Mouse (Mus musculus) kidney, embryonic 15.5 days (tissue): ENCODE data around the gene Cacng4. TPM values are rescaled to one million over a fixed set of nuclear protein-coding genes. Genes with fewer than 3 reads are reported as not detected.

Experiments
- ATAC-seq: fragments of 200-750 bp; cut with Nextera tagmentation; replicated peaks from 2 replicates; pipeline ENCODE4 v1.8.0; 2017; ENCODE audit warnings: moderate TSS enrichment; ENCODE audit not compliant: low FRiP score
- H3K27ac ChIP-seq: fragments of 300-500 bp; sonication (generic); 2 replicates; pipeline ENCODE4 v1.5.1; 2015; ENCODE audit warnings: mild to moderate bottlenecking, inconsistent platforms
- H3K27me3 ChIP-seq: fragments of 300-500 bp; sonication (generic); 2 replicates; pipeline ENCODE4 v1.6.1; 2015; ENCODE audit warnings: inconsistent platforms
- H3K36me3 ChIP-seq: fragments of 300-500 bp; sonication (generic); 2 replicates; pipeline ENCODE4 v1.6.1; 2015; ENCODE audit warnings: inconsistent platforms
- H3K4me1 ChIP-seq: fragments of 300-500 bp; sonication (generic); 2 replicates; pipeline ENCODE4 v1.6.1; 2015; ENCODE audit warnings: inconsistent platforms
- H3K4me2 ChIP-seq: fragments of 300-500 bp; sonication (generic); 2 replicates; pipeline ENCODE4 v1.6.1; 2015; ENCODE audit warnings: moderate library complexity, mild to moderate bottlenecking, inconsistent platforms
- H3K4me3 ChIP-seq: fragments of 300-500 bp; sonication (generic); replicated peaks from 2 replicates; pipeline ENCODE4 v1.5.1; 2015; ENCODE audit warnings: mild to moderate bottlenecking, inconsistent platforms
- H3K9ac ChIP-seq: fragments of 300-500 bp; sonication (generic); 2 replicates; pipeline ENCODE4 v1.6.1; 2015; ENCODE audit warnings: mild to moderate bottlenecking, inconsistent platforms
- H3K9me3 ChIP-seq: fragments of 300-500 bp; sonication (generic); replicated peaks from 2 replicates; pipeline ENCODE4 v1.6.1; 2016; ENCODE audit warnings: inconsistent platforms
- WGBS: fragments of 180-500 bp; shearing (Covaris S2); methylation state at CpG from one replicate; pipeline ENCODE4 v1.1.7; 2015; ENCODE audit warnings: mixed read lengths; 5-methylcytosine and 5-hydroxymethylcytosine counted together
- polyA plus RNA-seq: library from polyadenylated mRNA; unstranded; fragments of >200 nt; fragmentation: Nextera tagmentation; extraction: Ambion mirVana; gene quantifications from 2 replicates; pipeline ENCODE4 v1.2.1, GENCODE M21; 2015

The Cacng4 gene
- polyA plus RNA-seq, result 2.5 and 3.3 TPM in 2 replicates

- WGBS, result 2% methylated on average over 24 of the region's 73 CpGs
- H3K9me3 ChIP-seq, result no peaks in the 10 kb centered on the region
- peak; percentile 40 for ATAC-seq
- no peaks in the 10 kb centered on the region for H3K36me3 ChIP-seq
- peaks cover 69% of the 10 kb centered on the region for H3K27me3 ChIP-seq
- H3K4me2 ChIP-seq, result peak within 1 kb of the TSS; percentile 99
- peaks cover 61% of the 10 kb centered on the region for H3K4me1 ChIP-seq
- H3K27ac ChIP-seq, result peak within 1 kb of the TSS; percentile 54
- H3K4me3 ChIP-seq, result peak within 1 kb of the TSS; percentile 63
- H3K9ac ChIP-seq, result peak within 1 kb of the TSS; percentile 57
Observed at GRCm38 (mm10) chr11:107794547-107795269, at the start of gene Cacng4. Gene Cacng4, minus strand, starts transcription at chr11:107794557.

- Histone ChIP-seq H3K4me1 (no peaks in the 10 kb centered on the region), H3K27ac (no peak overlapping the region), H3K9ac (no peak overlapping the region), H3K4me3 (no peak overlapping the region), H3K9me3 (no peaks in the 10 kb centered on the region), H3K4me2 (no peak overlapping the region), H3K27me3 (no peaks in the 10 kb centered on the region), H3K36me3 (no peaks in the 10 kb centered on the region)
- ATAC-seq, result no peak
- WGBS, result 63% methylated on average over 7 of the region's 7 CpGs
Observed at GRCm38 (mm10) chr11:107833351-107834040, 39.1 kb upstream of the Cacng4 start.

- Histone ChIP-seq H3K36me3 (no peaks in the 10 kb centered on the region), H3K27ac (no peak overlapping the region), H3K4me2 (no peak overlapping the region), H3K27me3 (peaks cover 20% of the 10 kb centered on the region), H3K4me1 (peaks cover 8% of the 10 kb centered on the region; the same call in 1 of the 2 replicates), H3K9me3 (no peaks in the 10 kb centered on the region), H3K9ac (no peak overlapping the region), H3K4me3 (no peak overlapping the region)
- ATAC-seq, result no peak
- 37% methylated on average over 5 of the region's 5 CpGs for WGBS
Observed at GRCm38 (mm10) chr11:107817196-107817595, 22.8 kb upstream of the Cacng4 start.

GRCm38 (mm10) chr11:107812941-107813648, 18.7 kb upstream of the Cacng4 start:
- Histone ChIP-seq H3K27ac (no peak overlapping the region), H3K27me3 (peaks cover 38% of the 10 kb centered on the region), H3K36me3 (no peaks in the 10 kb centered on the region), H3K4me3 (no peak overlapping the region), H3K4me1 (peaks cover 8% of the 10 kb centered on the region; the same call in 1 of the 2 replicates), H3K4me2 (no peak overlapping the region), H3K9ac (no peak overlapping the region), H3K9me3 (no peaks in the 10 kb centered on the region)
- no peak for ATAC-seq
- WGBS, result 11% methylated on average over 21 of the region's 21 CpGs

GRCm38 (mm10) chr11:107812429-107812828, 18.1 kb upstream of the Cacng4 start:
- no peaks in the 10 kb centered on the region for H3K9me3 ChIP-seq
- H3K4me3 ChIP-seq, result no peak overlapping the region
- H3K27me3 ChIP-seq, result peaks cover 38% of the 10 kb centered on the region
- H3K36me3 ChIP-seq, result no peaks in the 10 kb centered on the region
- H3K9ac ChIP-seq, result no peak overlapping the region
- H3K4me1 ChIP-seq, result peaks cover 8% of the 10 kb centered on the region; the same call in 1 of the 2 replicates
- ATAC-seq, result no peak
- H3K4me2 ChIP-seq, result no peak overlapping the region
- H3K27ac ChIP-seq, result no peak overlapping the region
- 21% methylated on average over 4 of the region's 4 CpGs for WGBS

- no peaks in the 10 kb centered on the region for H3K9me3 ChIP-seq
- no peak overlapping the region for H3K4me2 ChIP-seq
- peaks cover 8% of the 10 kb centered on the region; the same call in 1 of the 2 replicates for H3K4me1 ChIP-seq
- WGBS, result 79% methylated on average over 8 of the region's 8 CpGs
- H3K9ac ChIP-seq, result no peak overlapping the region
- ATAC-seq, result no peak
- H3K27ac ChIP-seq, result no peak overlapping the region
- H3K36me3 ChIP-seq, result no peaks in the 10 kb centered on the region
- peaks cover 31% of the 10 kb centered on the region for H3K27me3 ChIP-seq
- H3K4me3 ChIP-seq, result no peak overlapping the region
Observed at GRCm38 (mm10) chr11:107808508-107808907, 14.2 kb upstream of the Cacng4 start.

- no peak overlapping the region for H3K4me3 ChIP-seq
- 25% methylated on average over 1 of the region's 1 CpGs for WGBS
- no peak overlapping the region for H3K4me2 ChIP-seq
- no peak overlapping the region for H3K27ac ChIP-seq
- no peaks in the 10 kb centered on the region for H3K9me3 ChIP-seq
- peaks cover 16% of the 10 kb centered on the region for H3K27me3 ChIP-seq
- no peaks in the 10 kb centered on the region for H3K4me1 ChIP-seq
- peak; percentile 82; the same call in 1 of the 2 replicates for ATAC-seq
- no peak overlapping the region for H3K9ac ChIP-seq
- no peaks in the 10 kb centered on the region for H3K36me3 ChIP-seq
Observed at GRCm38 (mm10) chr11:107806058-107806457, 11.7 kb upstream of the Cacng4 start.

GRCm38 (mm10) chr11:107801946-107802345, 7.6 kb upstream of the Cacng4 start:
- H3K27me3 ChIP-seq, result peaks cover 45% of the 10 kb centered on the region
- no peak for ATAC-seq
- no peaks in the 10 kb centered on the region for H3K9me3 ChIP-seq
- H3K9ac ChIP-seq, result no peak overlapping the region
- no peak overlapping the region for H3K4me3 ChIP-seq
- no peak overlapping the region for H3K4me2 ChIP-seq
- H3K27ac ChIP-seq, result no peak overlapping the region
- H3K36me3 ChIP-seq, result no peaks in the 10 kb centered on the region
- peaks cover 30% of the 10 kb centered on the region for H3K4me1 ChIP-seq
- WGBS, result 79% methylated on average over 3 of the region's 3 CpGs

GRCm38 (mm10) chr11:107799331-107799730, 5.0 kb upstream of the Cacng4 start:
- H3K36me3 ChIP-seq, result no peaks in the 10 kb centered on the region
- no peak for ATAC-seq
- H3K9me3 ChIP-seq, result no peaks in the 10 kb centered on the region
- H3K27ac ChIP-seq, result no peak overlapping the region
- WGBS, result 30% methylated on average over 9 of the region's 9 CpGs
- H3K4me2 ChIP-seq, result no peak overlapping the region
- H3K4me1 ChIP-seq, result peaks cover 52% of the 10 kb centered on the region
- H3K27me3 ChIP-seq, result peaks cover 64% of the 10 kb centered on the region
- H3K9ac ChIP-seq, result no peak overlapping the region
- no peak overlapping the region for H3K4me3 ChIP-seq

- no peak for ATAC-seq
- no peaks in the 10 kb centered on the region for H3K36me3 ChIP-seq
- H3K4me2 ChIP-seq, result no peak overlapping the region
- peaks cover 85% of the 10 kb centered on the region for H3K27me3 ChIP-seq
- no peak overlapping the region for H3K27ac ChIP-seq
- peaks cover 68% of the 10 kb centered on the region for H3K4me1 ChIP-seq
- WGBS, result 14% methylated on average over 7 of the region's 7 CpGs
- H3K9ac ChIP-seq, result no peak overlapping the region
- no peaks in the 10 kb centered on the region for H3K9me3 ChIP-seq
- no peak overlapping the region for H3K4me3 ChIP-seq
Observed at GRCm38 (mm10) chr11:107796346-107796745, 2.0 kb upstream of the Cacng4 start.

GRCm38 (mm10) chr11:107795384-107796035, 1.2 kb upstream of the Cacng4 start:
- ATAC-seq, result no peak
- no peak overlapping the region for H3K9ac ChIP-seq
- H3K4me3 ChIP-seq, result no peak overlapping the region
- H3K27ac ChIP-seq, result peak overlapping the region; percentile 54
- H3K36me3 ChIP-seq, result no peaks in the 10 kb centered on the region
- peak overlapping the region; percentile 99 for H3K4me2 ChIP-seq
- H3K9me3 ChIP-seq, result no peaks in the 10 kb centered on the region
- H3K27me3 ChIP-seq, result peaks cover 77% of the 10 kb centered on the region
- peaks cover 66% of the 10 kb centered on the region for H3K4me1 ChIP-seq
- 2% methylated on average over 9 of the region's 9 CpGs for WGBS
